Mouse (Mus musculus) limb, embryonic 11.5 days (tissue): Measurements from ENCODE around the gene Wdr3. TPM values are rescaled to one million over a fixed set of nuclear protein-coding genes. Genes with fewer than 3 reads are reported as not detected.

Source experiments
- ATAC-seq: fragments of 200-750 bp; cut with Nextera tagmentation; 2 replicates; pipeline ENCODE4 v1.8.0; 2017; ENCODE audit warnings: low read depth; ENCODE audit not compliant: insufficient number of reproducible peaks, low FRiP score, low TSS enrichment
- DNase-seq: peaks from one replicate; pipeline ENCODE4 v3.0.0-alpha.2; 2015; ENCODE audit warnings: low spot score
- H3K27ac ChIP-seq: fragments of 300-500 bp; sonication (generic); replicated peaks from 2 replicates; pipeline ENCODE4 v1.5.1; 2014; ENCODE audit warnings: low read depth, mild to moderate bottlenecking, low read length
- H3K27me3 ChIP-seq: fragments of 300-500 bp; sonication (generic); 2 replicates; pipeline ENCODE4 v1.6.1; 2014; ENCODE audit warnings: mild to moderate bottlenecking, low read length, mixed read lengths; ENCODE audit not compliant: control insufficient read depth, insufficient read depth
- H3K36me3 ChIP-seq: fragments of 300-500 bp; sonication (generic); 2 replicates; pipeline ENCODE4 v1.6.1; 2014; ENCODE audit warnings: mild to moderate bottlenecking, low read length, moderate library complexity, mixed read lengths; ENCODE audit not compliant: control insufficient read depth, insufficient read depth
- H3K4me1 ChIP-seq: fragments of 300-500 bp; sonication (generic); 2 replicates; pipeline ENCODE4 v1.6.1; 2014; ENCODE audit warnings: low read length, mixed read lengths; ENCODE audit not compliant: control insufficient read depth, insufficient read depth
- H3K4me2 ChIP-seq: fragments of 300-500 bp; sonication (generic); 2 replicates; pipeline ENCODE4 v1.6.1; 2014; ENCODE audit warnings: low read depth, mild to moderate bottlenecking, moderate library complexity; ENCODE audit not compliant: severe bottlenecking
- H3K4me3 ChIP-seq: fragments of 300-500 bp; sonication (generic); 2 replicates; pipeline ENCODE4 v1.5.1; 2014; ENCODE audit warnings: low read depth, low read length
- H3K9ac ChIP-seq: fragments of 300-500 bp; sonication (generic); 2 replicates; pipeline ENCODE4 v1.6.1; 2014; ENCODE audit warnings: mild to moderate bottlenecking, low read length
- H3K9me3 ChIP-seq: fragments of 300-500 bp; sonication (generic); 2 replicates; pipeline ENCODE4 v1.6.1; 2016; ENCODE audit warnings: low read length; ENCODE audit not compliant: control insufficient read depth
- WGBS: fragments of 180-500 bp; shearing (Covaris S2); extraction: QIAGEN DNeasy Blood & Tissue Kit; methylation state at CpG from one replicate; pipeline ENCODE4 v1.1.7; 2014; 5-methylcytosine and 5-hydroxymethylcytosine counted together
- polyA plus RNA-seq: library from polyadenylated mRNA; unstranded; fragments of >200 nt; fragmentation: Nextera tagmentation; extraction: Ambion mirVana; gene quantifications from 2 replicates; pipeline ENCODE4 v1.2.1, GENCODE M21; 2014

Gene Wdr3
- polyA plus RNA-seq, 1 experiment from 2014 or later = 63.1 TPM

DNA sequence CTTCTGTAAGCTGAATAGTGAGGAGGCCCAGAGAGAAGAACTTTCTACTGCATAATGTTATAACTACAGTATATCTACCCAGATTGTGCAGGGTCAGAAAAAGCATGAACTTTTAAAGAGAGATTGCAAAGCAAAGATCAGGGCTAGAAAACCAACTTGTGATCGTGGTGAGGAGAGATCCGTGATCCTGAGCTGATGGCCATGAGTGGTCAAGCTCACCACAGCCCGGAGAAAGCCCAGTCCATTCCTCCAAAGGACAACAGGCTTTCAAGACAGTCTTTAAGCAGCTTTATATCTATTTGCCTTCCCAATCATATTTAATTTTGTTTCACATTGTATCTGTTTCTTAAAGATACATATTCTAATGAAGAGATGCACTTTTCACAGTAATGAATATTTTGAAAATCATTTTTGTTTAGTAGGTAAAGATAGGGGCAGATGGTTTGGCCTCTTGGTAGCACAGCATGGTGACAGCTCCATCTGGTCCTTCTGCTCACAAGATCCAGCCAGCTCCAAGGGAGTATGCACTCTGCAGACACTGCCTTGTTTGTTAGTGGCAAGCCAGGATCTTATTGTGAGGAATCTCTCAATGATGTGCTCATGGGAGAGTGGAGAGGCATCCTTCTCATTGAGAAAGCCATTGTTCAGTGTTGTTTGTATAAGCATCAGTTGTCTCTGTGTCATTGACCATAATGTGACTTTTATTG lies 59.7 kb downstream of the Wdr3 start:
- ATAC-seq (no peak), DNase-seq (no peak)
- WGBS = 95% methylated on average over 3 of the region's 3 CpGs
- H3K27ac ChIP-seq = no peak overlapping the region
- H3K9me3 ChIP-seq = no peaks in the 10 kb centered on the region
- H3K4me2 ChIP-seq = no peak overlapping the region
- H3K9ac ChIP-seq = no peak overlapping the region
- no peaks in the 10 kb centered on the region for H3K36me3 ChIP-seq
- no peaks in the 10 kb centered on the region for H3K27me3 ChIP-seq
- no peak overlapping the region for H3K4me3 ChIP-seq
- no peaks in the 10 kb centered on the region for H3K4me1 ChIP-seq

Other genes starting within 250 kb of the Wdr3 start
- 28.1 and 29.5 TPM in 2 replicates for gene Gdap2, start within 50 bp of the Wdr3 start, polyA plus RNA-seq